Mouse (Mus musculus): Measurements from ENCODE around the gene Slc22a20. TPM values are rescaled to one million over a fixed set of nuclear protein-coding genes. Genes with fewer than 3 reads are reported as not detected.

The Slc22a20 gene
- total RNA-seq, 2 experiments from 2014 or later: not detected

GRCm38 (mm10) chr19:5927026-5927425 is 58.9 kb downstream of the Slc22a20 start:
- no peak for DNase-seq (ENCODE audit: low spot score in 2 of 2)

- DNase-seq (ENCODE audit: low spot score in 2 of 2): no peak
These were observed 60.6 kb downstream of the Slc22a20 start for GRCm38 (mm10) chr19:5925311-5925855.

GRCm38 (mm10) chr19:5924713-5925093 is 61.2 kb downstream of the Slc22a20 start, which contains the start of gene Cdc42ep2:
Gene Cdc42ep2, minus strand, starts transcription at chr19:5924816.
- peak; percentile 86 to 90 for DNase-seq (ENCODE audit: low spot score in 2 of 2)

- peak; percentile 62 to 86 for DNase-seq (ENCODE audit: low spot score in 2 of 2)
These were observed 61.8 kb downstream of the Slc22a20 start for GRCm38 (mm10) chr19:5923990-5924712.

- DNase-seq (ENCODE audit: low spot score in 2 of 2): no peak
These were observed 63.0 kb downstream of the Slc22a20 start for GRCm38 (mm10) chr19:5922963-5923362.

- no peak for DNase-seq (ENCODE audit: low spot score in 2 of 2)
These were observed 63.6 kb downstream of the Slc22a20 start for GRCm38 (mm10) chr19:5922119-5922942.

GRCm38 (mm10) chr19:5921715-5922114 is 64.2 kb downstream of the Slc22a20 start:
- no peak for DNase-seq (ENCODE audit: low spot score in 2 of 2)

Other genes starting within 250 kb of the Slc22a20 start
- gene Ltbp3, start 245.2 kb downstream of the Slc22a20 start, total RNA-seq (2021): 100 to 1,000 TPM; 277 to 287 TPM
- 100 to 1,000 TPM; 105 to 110 TPM for gene Scyl1, start 214.7 kb downstream of the Slc22a20 start, total RNA-seq (2021)
- gene Frmd8, start 110.9 kb downstream of the Slc22a20 start, total RNA-seq (2021): 10 to 100 TPM; 42.4 to 45.9 TPM
- gene Slc25a45, start 108.3 kb downstream of the Slc22a20 start, total RNA-seq (2021): 10 to 100 TPM; 25.9 to 26.3 TPM
- gene Tigd3, start 92.0 kb downstream of the Slc22a20 start, total RNA-seq (2021): 1 to 10 TPM; 3.1 TPM
- gene Dpf2, start 73.1 kb downstream of the Slc22a20 start, total RNA-seq (2021): 100 to 1,000 TPM; 158 to 169 TPM
- gene Cdc42ep2, start 61.3 kb downstream of the Slc22a20 start, total RNA-seq (2021): 10 to 100 TPM; 11.4 TPM
- gene Pola2, start 21.9 kb downstream of the Slc22a20 start, total RNA-seq (2021): 10 to 100 TPM; 35.0 to 37.9 TPM
- gene Capn1, start 29.8 kb upstream of the Slc22a20 start, total RNA-seq (2021): 10 to 100 TPM; 28.5 to 43.9 TPM
- gene Syvn1, start 60.4 kb upstream of the Slc22a20 start, total RNA-seq (2021): 10 to 100 TPM; 45.8 to 48.1 TPM
- gene Mrpl49, start 71.6 kb upstream of the Slc22a20 start, total RNA-seq (2021): 10 to 100 TPM; 55.6 to 63.5 TPM
- 1,000 to 10,000 TPM; 1,446 to 1,549 TPM for gene Fau, start 71.7 kb upstream of the Slc22a20 start, total RNA-seq (2021)
- gene Znhit2, start 75.0 kb upstream of the Slc22a20 start, total RNA-seq (2021): 10 to 100 TPM; 28.0 to 31.0 TPM
- 10 to 100 TPM; 17.0 to 25.1 TPM for gene Tm7sf2, start 82.2 kb upstream of the Slc22a20 start, total RNA-seq (2021)
- gene Vps51, start 91.1 kb upstream of the Slc22a20 start, total RNA-seq (2021): 10 to 100 TPM; 80.2 to 83.4 TPM
- gene Tmem262, start 93.9 kb upstream of the Slc22a20 start, total RNA-seq (2021): not detected
- gene Gm28374, start 96.1 kb upstream of the Slc22a20 start, total RNA-seq (2021): under 1 TPM in 1 of 2 experiments, not detected in 1; 0.95 TPM
- gene Zfpl1, start 98.8 kb upstream of the Slc22a20 start, total RNA-seq (2021): 10 to 100 TPM; 49.6 to 52.9 TPM
- gene Cdca5, start 98.8 kb upstream of the Slc22a20 start, total RNA-seq (2021): 10 to 100 TPM; 12.4 to 13.7 TPM
- under 1 TPM; 0.62 to 0.98 TPM for gene AC131692.1, start 108.3 kb upstream of the Slc22a20 start, total RNA-seq (2021)
- gene Naaladl1, start 119.6 kb upstream of the Slc22a20 start, total RNA-seq (2021): 1 to 10 TPM in 1 of 2 experiments, under 1 TPM in 1; 0.73 to 1.1 TPM
- 10 to 100 TPM; 18.6 TPM for gene Sac3d1, start 132.5 kb upstream of the Slc22a20 start, total RNA-seq (2021)
- gene Snx15, start 142.2 kb upstream of the Slc22a20 start, total RNA-seq (2021): 10 to 100 TPM; 27.1 to 27.7 TPM
- 1 to 10 TPM in 1 of 2 experiments, under 1 TPM in 1; 0.81 to 2.0 TPM for gene Batf2, start 154.8 kb upstream of the Slc22a20 start, total RNA-seq (2021)
- 10 to 100 TPM; 64.2 to 65.1 TPM for gene Arl2, start 155.4 kb upstream of the Slc22a20 start, total RNA-seq (2021)
- 1 to 10 TPM; 2.1 to 3.5 TPM for gene Majin, start 198.2 kb upstream of the Slc22a20 start, total RNA-seq (2021)
- gene Gpha2, start 240.2 kb upstream of the Slc22a20 start, total RNA-seq (2021): 10 to 100 TPM; 40.5 to 50.4 TPM
- gene Ppp2r5b, start 249.7 kb upstream of the Slc22a20 start, total RNA-seq (2021): 10 to 100 TPM; 68.4 to 71.2 TPM